ENCODE assay signal across 21 mouse cellular contexts in genomic region chr13:97176731-97177130, GRCm38 (mm10).
"Had no signal": no experiment of that assay in that cellular context is flagged by ENCODE, and none has a peak within 500 bp of the region (broad histone marks: within the 10 kb centered on the region; RNA-seq: fewer than 3 reads in every experiment).

No protein-coding gene starts in this region.

- H3K27me3 ChIP-seq: limb, embryonic 12.5 days; limb, embryonic 15.5 days; megakaryocyte, embryonic 14.5 days; midbrain, embryonic 13.5 days; neural tube, embryonic 13.5 days had no signal

- DNase-seq: kidney, adult 11 months; kidney, postnatal 25 days; layer of hippocampus, adult 9-11 months; left cerebral cortex, postnatal 4 days; liver, postnatal 0 days; lung, embryonic 14.5 days; lung, postnatal 36 days; thymus, adult 18-20 months; thymus, postnatal 36 days had no signal

- H3K27ac ChIP-seq: kidney, postnatal 0 days; limb, embryonic 12.5 days; limb, embryonic 15.5 days; liver, embryonic 14.5 days; midbrain, embryonic 10.5 days; midbrain, embryonic 13.5 days; neural tube, embryonic 13.5 days had no signal

- ATAC-seq: liver, postnatal 0 days; lung, postnatal 0 days; midbrain, embryonic 13.5 days; midbrain, embryonic 16.5 days had no signal

- H3K9ac ChIP-seq: limb, embryonic 12.5 days; limb, embryonic 15.5 days; liver, embryonic 14.5 days; liver, postnatal 0 days; lung, embryonic 14.5 days; midbrain, embryonic 13.5 days; neural tube, embryonic 13.5 days had no signal

- H3K9me3 ChIP-seq: limb, embryonic 12.5 days; limb, embryonic 15.5 days; megakaryocyte, embryonic 14.5 days; midbrain, embryonic 10.5 days; midbrain, embryonic 13.5 days; neural tube, embryonic 13.5 days had no signal

- H3K4me1 ChIP-seq: limb, embryonic 12.5 days; limb, embryonic 15.5 days; neural tube, embryonic 13.5 days had no signal

- H3K4me2 ChIP-seq: limb, embryonic 12.5 days; limb, embryonic 15.5 days; liver, embryonic 11.5 days; lung, embryonic 14.5 days; midbrain, embryonic 13.5 days; neural tube, embryonic 13.5 days had no signal

- H3K4me3 ChIP-seq: limb, embryonic 12.5 days; limb, embryonic 15.5 days; megakaryocyte, embryonic 14.5 days; midbrain, embryonic 10.5 days; midbrain, embryonic 13.5 days; myocyte; neural tube, embryonic 13.5 days had no signal
